Mouse (Mus musculus): ENCODE data around the gene C1qtnf3. TPM values are rescaled to one million over a fixed set of nuclear protein-coding genes. Genes with fewer than 3 reads are reported as not detected.

The C1qtnf3 gene
- polyA plus RNA-seq, 1 experiment, result 0.06 TPM

DNA sequence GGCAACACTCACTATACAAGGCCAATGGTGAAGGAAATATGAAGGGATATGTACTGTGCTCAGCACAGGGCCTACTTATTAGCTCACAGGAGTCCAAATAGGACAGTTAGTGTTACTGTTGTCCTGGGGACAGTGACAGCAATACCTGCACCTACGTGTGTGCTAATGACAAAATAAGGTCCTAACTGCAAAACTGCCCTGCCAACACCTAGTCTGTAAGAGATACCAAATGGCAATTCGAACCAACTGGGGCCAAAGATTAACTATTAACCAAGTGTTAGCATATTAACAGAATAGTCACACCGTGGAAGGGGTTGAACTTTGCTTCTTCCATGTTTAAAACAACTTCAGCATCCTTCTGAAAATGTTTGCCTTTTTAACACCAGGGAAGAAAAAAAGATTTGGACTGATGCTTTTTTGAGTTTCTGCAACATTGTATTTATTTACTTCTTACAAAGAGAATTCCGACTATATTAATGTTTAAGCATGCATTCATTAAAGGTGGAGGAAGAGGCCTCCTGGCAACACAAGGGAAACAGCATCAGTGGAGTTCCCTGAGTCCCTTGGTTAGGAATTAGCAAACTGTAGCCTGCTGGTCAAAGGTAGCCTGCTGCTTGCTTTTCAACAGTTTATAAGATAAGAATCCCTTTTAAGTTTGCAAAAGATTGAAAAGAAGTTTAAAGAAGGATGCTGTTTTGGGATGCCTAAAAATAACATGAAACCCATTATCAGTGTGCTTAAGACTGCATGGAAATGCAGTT, 74.8 kb downstream of the C1qtnf3 start:
- DNase-seq (ENCODE audit: extremely low spot score in 1 of 2, low spot score in 1 of 2), result no peak

Other genes starting within 250 kb of the C1qtnf3 start
- gene Rai14, start 237.7 kb upstream of the C1qtnf3 start, polyA plus RNA-seq (2012; rRNA removed), result 10.2 and 10.4 TPM in 2 replicates
- gene Amacr, start 29.4 kb downstream of the C1qtnf3 start, polyA plus RNA-seq (2012; rRNA removed), result 12.1 and 14.5 TPM in 2 replicates
- 0.04 and 0.06 TPM in 2 replicates for gene Slc45a2, start 48.4 kb downstream of the C1qtnf3 start, polyA plus RNA-seq (2012; rRNA removed)
- 1.3 and 1.4 TPM in 2 replicates for gene Rxfp3, start 85.7 kb downstream of the C1qtnf3 start, polyA plus RNA-seq (2012; rRNA removed)
- gene Adamts12, start 112.5 kb downstream of the C1qtnf3 start, polyA plus RNA-seq (2012; rRNA removed), result 0.36 and 0.42 TPM in 2 replicates